Mouse (Mus musculus) CH12F3 (cell line): ENCODE measurements around the gene Ifnl3.
"Not testable (repeated sequence)": the region's sequence is repeated elsewhere in the genome, so short reads cannot be mapped to it uniquely, and the experiment has no call there.

Source experiments
- in situ Hi-C: fragments of 300-500 bp; cut with MboI; formaldehyde crosslinking; loops from 2 replicates; pipeline ENCODE4 v1.14.3; 2020; ENCODE audit warnings: low sequenced_read_pairs

The Ifnl3 gene

GRCm38 (mm10) chr7:28522536-28522935 lies at the start of gene Ifnl3:
Gene Ifnl3, plus strand, starts transcription at chr7:28522836.
- in situ Hi-C loops: not testable (repeated sequence)

GRCm38 (mm10) chr7:28476191-28476590 lies 46.4 kb upstream of the Ifnl3 start:
- in situ Hi-C loops: no loop called here

- in situ Hi-C loops: no loop called here
Observed at GRCm38 (mm10) chr7:28477363-28477762, 45.3 kb upstream of the Ifnl3 start.

- in situ Hi-C loops: no loop called here
Observed at GRCm38 (mm10) chr7:28478854-28479253, 43.8 kb upstream of the Ifnl3 start.

GRCm38 (mm10) chr7:28482854-28483253 lies 39.8 kb upstream of the Ifnl3 start:
- in situ Hi-C loops: no loop called here

GRCm38 (mm10) chr7:28484192-28484591 lies 38.4 kb upstream of the Ifnl3 start:
- in situ Hi-C loops: no loop called here

GRCm38 (mm10) chr7:28488030-28488491 lies 34.6 kb upstream of the Ifnl3 start:
- in situ Hi-C loops: no loop called here

- in situ Hi-C loops: no loop called here
Observed at GRCm38 (mm10) chr7:28490410-28490809, 32.2 kb upstream of the Ifnl3 start.

- in situ Hi-C loops: no loop called here
Observed at GRCm38 (mm10) chr7:28490903-28491302, 31.7 kb upstream of the Ifnl3 start.

- in situ Hi-C loops: no loop called here
Observed at GRCm38 (mm10) chr7:28492310-28492709, 30.3 kb upstream of the Ifnl3 start.

GRCm38 (mm10) chr7:28495426-28495825 lies 27.2 kb upstream of the Ifnl3 start:
- in situ Hi-C loops: no loop called here

GRCm38 (mm10) chr7:28505585-28505984 lies 17.1 kb upstream of the Ifnl3 start:
- in situ Hi-C loops: no loop called here

GRCm38 (mm10) chr7:28509121-28509520 lies 13.5 kb upstream of the Ifnl3 start:
- in situ Hi-C loops: not testable (repeated sequence)

GRCm38 (mm10) chr7:28510405-28510974 lies 12.1 kb upstream of the Ifnl3 start, which contains the start of gene Ifnl2:
Gene Ifnl2, minus strand, starts transcription at chr7:28510455.
- in situ Hi-C loops: not testable (repeated sequence)

GRCm38 (mm10) chr7:28511441-28511840 lies 11.2 kb upstream of the Ifnl3 start:
- in situ Hi-C loops: no loop called here

- in situ Hi-C loops: no loop called here
Observed at GRCm38 (mm10) chr7:28527922-28528719, 5.5 kb downstream of the Ifnl3 start.

GRCm38 (mm10) chr7:28532005-28532404 lies 9.4 kb downstream of the Ifnl3 start:
- in situ Hi-C loops: loop anchor here (5.0 kb wide), 1 partner anchor 85 kb away; no protein-coding TSS in a partner anchor

GRCm38 (mm10) chr7:28538886-28539285 lies 16.2 kb downstream of the Ifnl3 start:
- in situ Hi-C loops: not testable (repeated sequence)

- in situ Hi-C loops: no loop called here
Observed at GRCm38 (mm10) chr7:28540526-28540925, 17.9 kb downstream of the Ifnl3 start, which contains the start of gene Sycn. Gene Sycn, plus strand, starts transcription at chr7:28540885.

- in situ Hi-C loops: no loop called here
Observed at GRCm38 (mm10) chr7:28544051-28544601, 21.5 kb downstream of the Ifnl3 start.

GRCm38 (mm10) chr7:28545048-28545890 lies 22.6 kb downstream of the Ifnl3 start:
- in situ Hi-C loops: no loop called here
